Mouse (Mus musculus) liver, postnatal 0 days (tissue): ENCODE data around the gene Pkn3.

Experiments used
- CTCF ChIP-seq: sonication (generic); IDR thresholded peaks from 2 replicates; pipeline ENCODE4 v1.5.1; 2016; ENCODE audit warnings: antibody characterized with exemption, low read depth
- EP300 ChIP-seq: IDR thresholded peaks from 2 replicates; pipeline ENCODE4 v1.6.1; 2016; ENCODE audit warnings: antibody characterized with exemption, low read depth, mild to moderate bottlenecking

- TF ChIP-seq CTCF (no peak), EP300 (no peak)
Measured at GRCm38 (mm10) chr2:30048101-30048501, 29.4 kb upstream of the Pkn3 start.
